Mouse (Mus musculus) ES-Bruce4 (cell line): ENCODE results near the gene Zfp638. TPM values are rescaled to one million over a fixed set of nuclear protein-coding genes. Genes with fewer than 3 reads are reported as not detected.

Experiments
- H3K27ac ChIP-seq: 2 replicates; pipeline ENCODE4 v1.5.1; 2012; ENCODE audit warnings: low read length, inconsistent platforms; ENCODE audit not compliant: insufficient read depth
- H3K27me3 ChIP-seq: 2 replicates; pipeline ENCODE4 v1.6.1; 2012; ENCODE audit warnings: mild to moderate bottlenecking, low read length, inconsistent platforms; ENCODE audit not compliant: control insufficient read depth, poor library complexity, insufficient read depth, severe bottlenecking
- H3K36me3 ChIP-seq: 2 replicates; pipeline ENCODE4 v1.6.1; 2012; ENCODE audit warnings: inconsistent platforms, mild to moderate bottlenecking, low read length, moderate library complexity; ENCODE audit not compliant: control insufficient read depth, poor library complexity, insufficient read depth, severe bottlenecking
- H3K4me1 ChIP-seq: one replicate; pipeline ENCODE4 v1.8.1; 2011; ENCODE audit warnings: low read length; ENCODE audit not compliant: control insufficient read depth, insufficient read depth
- H3K4me3 ChIP-seq: 2 replicates; pipeline ENCODE4 v1.5.1; 2011; ENCODE audit warnings: low read depth, mild to moderate bottlenecking, low read length
- H3K9ac ChIP-seq: 2 replicates; pipeline ENCODE4 v1.6.1; 2012; ENCODE audit warnings: low read depth, mild to moderate bottlenecking, inconsistent platforms; ENCODE audit not compliant: poor library complexity, severe bottlenecking
- H3K9me3 ChIP-seq: replicated peaks from 2 replicates; pipeline ENCODE4 v1.6.1; 2012; ENCODE audit warnings: mild to moderate bottlenecking, low read length, inconsistent platforms; ENCODE audit not compliant: control insufficient read depth, poor library complexity, insufficient read depth, severe bottlenecking
- CTCF ChIP-seq: IDR thresholded peaks from one replicate; pipeline ENCODE4 v1.8.1; 2011; ENCODE audit warnings: low read depth, low read length
- EP300 ChIP-seq: IDR thresholded peaks from 2 replicates; pipeline ENCODE4 v1.6.1; 2011; ENCODE audit warnings: low read depth, low read length; ENCODE audit not compliant: insufficient read depth
- POLR2A ChIP-seq: IDR thresholded peaks from one replicate; pipeline ENCODE4 v1.8.1; 2011; ENCODE audit warnings: low read length; ENCODE audit not compliant: insufficient read depth
- polyA plus RNA-seq: library from polyadenylated mRNA; stranded (reverse); fragments of >200 nt; gene quantifications from 2 replicates; pipeline ENCODE4 v1.2.4, GENCODE M21; 2011; ENCODE audit warnings: low read depth; ENCODE audit not compliant: missing spikeins, insufficient read depth, insufficient read length

The Zfp638 gene
- polyA plus RNA-seq, 1 experiment, result 162 TPM

- Histone ChIP-seq H3K9me3 (no peaks in the 10 kb centered on the region), H3K4me3 (no peak overlapping the region), H3K9ac (no peak overlapping the region), H3K27ac (no peak overlapping the region), H3K36me3 (no peaks in the 10 kb centered on the region), H3K4me1 (no peaks in the 10 kb centered on the region), H3K27me3 (no peaks in the 10 kb centered on the region)
- TF ChIP-seq CTCF (no peak), EP300 (no peak), POLR2A (no peak)
These were observed 20.8 kb upstream of the Zfp638 start for GRCm38 (mm10) chr6:83846141-83846540.

GRCm38 (mm10) chr6:83849446-83849845 is 17.5 kb upstream of the Zfp638 start:
- TF ChIP-seq POLR2A (no peak), CTCF (no peak), EP300 (no peak)
- no peaks in the 10 kb centered on the region for H3K9me3 ChIP-seq
- peaks cover 2% of the 10 kb centered on the region for H3K4me1 ChIP-seq
- no peak overlapping the region for H3K27ac ChIP-seq
- H3K4me3 ChIP-seq, result no peak overlapping the region
- no peaks in the 10 kb centered on the region for H3K27me3 ChIP-seq
- no peak overlapping the region for H3K9ac ChIP-seq
- no peaks in the 10 kb centered on the region for H3K36me3 ChIP-seq

GRCm38 (mm10) chr6:83857476-83857875 is 9.4 kb upstream of the Zfp638 start:
- no peaks in the 10 kb centered on the region for H3K36me3 ChIP-seq
- H3K4me3 ChIP-seq, result no peak overlapping the region
- TF ChIP-seq EP300 (no peak), POLR2A (no peak), CTCF (no peak)
- no peaks in the 10 kb centered on the region for H3K27me3 ChIP-seq
- H3K9ac ChIP-seq, result no peak overlapping the region
- no peak overlapping the region for H3K27ac ChIP-seq
- H3K9me3 ChIP-seq, result no peaks in the 10 kb centered on the region
- H3K4me1 ChIP-seq, result no peaks in the 10 kb centered on the region

GRCm38 (mm10) chr6:83860033-83860432 is 6.9 kb upstream of the Zfp638 start:
- H3K27me3 ChIP-seq, result no peaks in the 10 kb centered on the region
- no peak overlapping the region for H3K9ac ChIP-seq
- TF ChIP-seq CTCF, result no peak
- H3K4me1 ChIP-seq, result no peaks in the 10 kb centered on the region
- H3K36me3 ChIP-seq, result no peaks in the 10 kb centered on the region
- no peak overlapping the region for H3K4me3 ChIP-seq
- H3K9me3 ChIP-seq, result no peaks in the 10 kb centered on the region
- H3K27ac ChIP-seq, result no peak overlapping the region

- Histone ChIP-seq H3K27me3 (no peaks in the 10 kb centered on the region), H3K4me1 (no peaks in the 10 kb centered on the region), H3K4me3 (no peak overlapping the region), H3K9me3 (no peaks in the 10 kb centered on the region), H3K9ac (no peak overlapping the region), H3K36me3 (no peaks in the 10 kb centered on the region), H3K27ac (no peak overlapping the region)
- TF ChIP-seq EP300 (no peak), POLR2A (no peak), CTCF (no peak)
These were observed 3.4 kb upstream of the Zfp638 start for GRCm38 (mm10) chr6:83863538-83863937.

GRCm38 (mm10) chr6:83866423-83866822 is 486 bp upstream of the Zfp638 start:
- no peak for TF ChIP-seq EP300
- TF ChIP-seq POLR2A, result no peak
- TF ChIP-seq CTCF, result no peak
- Histone ChIP-seq H3K36me3 (no peaks in the 10 kb centered on the region), H3K9ac (no peak overlapping the region), H3K4me1 (no peaks in the 10 kb centered on the region), H3K4me3 (no peak overlapping the region), H3K27ac (no peak overlapping the region), H3K27me3 (no peaks in the 10 kb centered on the region), H3K9me3 (no peaks in the 10 kb centered on the region)
